Mouse (Mus musculus) hindlimb bud, embryonic 11.5 days (tissue): Measurements from ENCODE around the gene Scyl1.

Source experiments
- DNase-seq: peaks from one replicate; pipeline ENCODE4 v3.0.0-alpha.2; 2012; ENCODE audit warnings: low read depth, low spot score; ENCODE audit errors: extremely low spot score

Scyl1 gene

DNA sequence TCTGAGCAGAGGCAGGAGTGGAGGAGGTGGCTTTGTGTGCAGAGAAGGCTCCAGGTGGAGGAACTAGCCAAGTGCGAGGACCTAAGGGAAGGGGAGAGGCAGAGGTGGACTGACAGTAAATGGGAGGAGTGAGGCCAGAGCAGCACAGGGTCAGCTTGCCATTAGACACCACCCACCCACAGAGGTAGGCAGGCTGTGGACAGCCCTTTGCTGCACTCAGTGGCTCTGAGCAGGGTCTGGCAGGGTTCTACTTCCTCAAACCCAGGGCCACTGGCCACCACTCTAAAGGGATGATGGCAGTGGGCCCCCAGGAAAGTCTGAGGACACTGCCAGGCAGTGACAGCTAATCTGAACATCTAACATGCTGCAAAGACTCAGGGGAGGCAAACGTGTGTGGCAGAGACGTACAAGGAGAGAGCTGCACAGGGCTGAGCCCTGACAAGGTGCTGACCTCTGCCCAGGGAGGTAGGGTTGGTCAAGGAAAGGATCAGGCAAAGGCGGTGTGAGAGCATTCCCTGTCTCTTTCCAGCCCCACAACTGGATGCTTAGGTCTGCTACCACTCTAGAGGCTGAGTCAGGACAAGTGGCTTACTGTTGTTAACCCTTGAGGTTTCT lies 47.2 kb downstream of the Scyl1 start:
- DNase-seq: no peak

DNA sequence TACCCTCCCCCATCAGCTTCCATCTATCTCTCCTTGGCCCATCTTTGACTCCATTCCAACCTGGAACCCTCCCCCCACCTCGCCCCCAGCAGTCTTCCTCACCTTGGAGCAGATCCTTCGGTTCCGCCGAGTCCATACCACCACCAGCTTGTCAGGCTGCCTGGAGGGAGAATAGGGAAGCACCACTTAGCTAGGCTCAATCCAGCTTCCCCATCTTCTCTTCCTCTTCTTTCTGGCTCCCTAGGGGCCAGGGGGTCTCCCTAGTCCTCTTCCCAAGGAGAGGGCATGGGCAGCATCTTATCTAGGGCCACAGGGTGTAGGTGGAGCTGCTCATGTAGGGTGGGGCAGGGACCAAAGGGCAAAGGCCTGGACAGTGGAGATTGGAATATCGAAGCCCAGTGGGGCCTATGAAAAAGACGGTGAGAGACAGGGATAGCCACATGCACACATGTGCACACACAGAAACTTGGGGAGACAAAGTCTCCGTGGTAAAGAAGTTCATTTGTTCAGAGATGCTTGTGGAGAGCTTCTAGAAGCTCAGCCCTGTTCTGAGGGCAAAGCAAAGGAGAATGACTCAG lies 48.3 kb downstream of the Scyl1 start:
- DNase-seq: no peak

DNA sequence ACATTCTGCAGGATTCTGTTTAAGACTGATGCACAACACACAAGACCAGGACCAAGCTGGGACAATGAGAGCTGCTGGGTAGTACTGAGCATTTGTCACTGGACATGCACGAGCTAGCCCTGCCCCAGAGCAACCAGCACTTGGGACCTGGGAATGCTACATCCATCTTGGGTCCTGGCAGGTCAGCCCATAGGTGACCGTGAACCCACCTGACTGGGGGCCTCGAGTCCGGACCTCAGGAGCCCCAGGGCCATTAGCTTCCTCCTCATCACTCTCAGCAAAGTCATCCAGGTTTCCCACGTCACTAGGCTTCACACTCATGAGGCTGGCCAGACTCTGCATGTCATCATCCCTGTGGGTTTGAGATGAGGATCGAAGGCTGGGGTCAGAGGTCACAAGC lies 50.0 kb downstream of the Scyl1 start:
- no peak for DNase-seq

DNA sequence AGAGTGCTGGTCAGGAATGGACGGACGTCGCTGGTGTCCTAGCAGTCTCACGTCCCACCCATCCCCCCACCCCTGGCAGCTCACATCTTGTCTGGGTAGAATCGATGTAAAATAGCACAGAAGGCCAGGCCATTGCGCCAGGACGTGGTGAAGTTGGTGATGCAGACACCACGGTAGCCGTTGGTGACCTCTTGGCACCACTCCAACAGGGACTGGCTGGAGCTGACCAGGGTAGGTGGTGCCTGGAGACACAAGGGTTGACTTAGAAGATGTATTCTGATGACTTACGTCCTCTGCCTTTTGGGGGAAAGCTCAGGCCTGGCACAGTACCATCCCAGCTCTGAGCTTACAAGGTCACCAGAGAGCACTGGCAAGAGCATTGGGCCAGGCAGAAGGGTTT lies 54.3 kb downstream of the Scyl1 start:
- no peak for DNase-seq

DNA sequence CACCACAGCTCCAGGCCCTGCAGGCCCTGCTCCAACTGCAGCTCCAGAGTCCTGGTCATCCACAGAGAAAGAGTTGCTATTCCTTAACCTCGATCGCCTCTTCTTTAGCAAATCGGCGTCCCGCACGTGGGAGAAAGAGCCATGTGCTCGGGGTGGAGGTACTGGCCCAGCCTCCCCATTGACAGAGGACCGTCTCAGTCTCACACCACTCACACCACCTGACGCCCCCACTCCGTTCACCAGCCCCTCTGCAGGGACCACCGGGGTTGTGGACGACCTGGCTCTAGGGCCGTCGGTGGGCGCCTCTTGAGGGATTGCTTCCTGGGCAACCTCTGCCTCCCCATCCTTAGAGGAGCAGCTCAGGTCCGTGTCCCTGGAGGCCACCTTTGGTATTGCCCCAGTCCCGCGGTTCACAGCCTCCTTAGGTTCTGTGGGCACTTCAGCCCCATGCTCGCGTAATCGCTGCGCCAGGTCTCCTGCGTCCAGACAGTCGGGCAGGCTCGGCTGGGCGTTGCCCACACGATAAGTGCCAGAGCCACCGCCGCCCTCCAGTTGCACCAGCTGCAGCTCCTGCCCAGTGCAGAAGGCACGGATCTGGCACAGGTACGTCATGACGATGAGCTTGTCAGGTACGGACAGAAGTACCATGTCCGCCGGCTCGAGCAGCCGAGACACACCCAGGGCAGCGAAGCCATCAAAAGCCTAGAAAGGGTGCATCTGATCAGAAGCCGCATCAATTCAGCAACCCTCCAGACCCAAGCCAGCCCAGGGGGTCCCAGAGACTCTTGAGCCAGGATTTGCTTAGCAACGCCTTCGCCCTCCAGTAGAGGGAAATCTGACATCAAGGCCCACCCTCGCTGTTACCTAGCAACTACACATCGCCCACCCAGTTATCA lies 55.2 kb downstream of the Scyl1 start:
- DNase-seq: no peak

DNA sequence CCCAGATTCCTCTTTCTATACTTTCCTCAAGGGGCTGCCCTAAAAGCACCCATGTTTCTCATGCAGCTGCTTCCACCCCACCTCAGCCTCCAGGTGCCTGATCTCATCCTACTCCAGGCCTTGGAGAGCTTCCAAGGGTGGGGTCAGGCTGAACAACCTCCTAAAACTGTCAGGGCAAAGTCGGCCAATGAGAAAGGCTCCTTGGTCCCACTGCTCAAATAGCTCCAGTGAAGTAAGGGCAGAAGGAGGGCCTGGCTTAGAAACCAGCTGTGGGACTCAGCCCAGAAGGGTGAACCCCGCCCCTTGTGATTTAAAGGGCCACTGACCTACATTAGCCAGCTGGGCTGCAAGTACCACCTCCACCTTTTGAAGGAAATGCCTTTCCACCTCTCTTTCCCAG lies 57.5 kb downstream of the Scyl1 start:
- DNase-seq: no peak

DNA sequence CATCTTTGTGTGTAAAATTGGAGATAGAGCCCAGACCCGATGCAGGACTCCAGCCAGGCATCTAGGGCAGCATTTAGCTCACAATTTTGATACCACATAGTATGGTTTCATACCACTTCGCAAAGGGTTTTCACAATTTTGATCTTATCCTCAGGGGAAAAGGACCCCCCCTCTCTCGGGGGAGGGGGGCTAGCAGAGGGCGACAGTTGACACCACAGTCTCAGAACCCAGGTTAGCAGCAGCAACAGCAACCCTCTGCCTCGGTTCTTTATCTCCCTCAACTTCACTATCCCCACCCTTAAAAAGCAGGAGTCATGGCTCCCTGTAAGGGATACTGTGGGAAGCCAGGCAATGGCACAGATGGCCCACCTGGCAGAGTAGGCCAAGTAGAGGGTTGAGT lies 58.0 kb downstream of the Scyl1 start:
- DNase-seq: no peak

DNA sequence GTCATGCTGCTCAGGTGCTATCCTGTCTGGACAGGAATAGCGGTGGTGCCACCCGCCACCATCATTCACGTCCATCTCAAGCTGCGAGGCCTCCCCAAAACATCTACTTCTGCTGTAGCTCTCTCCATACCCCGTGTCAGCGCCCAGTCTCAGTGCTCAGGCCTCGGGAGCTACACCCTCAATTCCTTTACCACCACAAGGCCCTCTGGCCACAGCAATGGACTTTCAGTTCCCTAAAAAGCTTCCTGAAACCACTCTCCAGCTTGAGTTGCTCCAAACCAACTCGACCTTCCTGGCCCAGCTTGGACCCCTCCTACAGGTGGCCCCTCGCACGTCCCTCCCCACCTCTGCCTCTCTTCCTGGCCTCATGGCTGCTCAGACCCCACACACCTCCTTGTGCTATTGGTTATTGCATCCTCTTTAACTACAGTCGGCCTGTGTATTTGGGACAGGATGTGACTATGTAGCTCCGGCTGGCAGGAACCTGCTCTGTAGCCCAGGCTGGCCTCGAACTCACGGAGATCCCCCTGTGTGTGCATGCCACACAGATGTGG lies 59.2 kb downstream of the Scyl1 start:
- no peak for DNase-seq

DNA sequence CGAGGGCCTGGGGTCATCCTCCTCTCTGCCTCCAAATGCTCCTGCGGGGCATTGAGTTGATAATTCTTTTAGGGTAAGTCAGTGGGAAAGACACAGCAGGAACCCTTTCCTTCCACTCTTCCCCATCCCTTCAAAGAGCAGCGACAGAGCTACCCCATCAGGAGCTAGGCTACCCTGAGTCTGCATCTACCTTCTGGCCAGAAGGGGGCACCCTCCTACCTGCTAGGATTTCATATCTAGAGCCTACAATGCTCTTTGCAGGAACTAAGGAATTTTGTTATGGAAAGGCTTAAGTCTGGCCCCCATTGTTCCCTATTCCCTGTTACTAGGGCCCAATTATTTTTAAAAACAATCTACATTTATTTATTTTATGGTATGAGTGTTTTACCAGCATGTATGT lies 60.0 kb downstream of the Scyl1 start:
- no peak for DNase-seq

DNA sequence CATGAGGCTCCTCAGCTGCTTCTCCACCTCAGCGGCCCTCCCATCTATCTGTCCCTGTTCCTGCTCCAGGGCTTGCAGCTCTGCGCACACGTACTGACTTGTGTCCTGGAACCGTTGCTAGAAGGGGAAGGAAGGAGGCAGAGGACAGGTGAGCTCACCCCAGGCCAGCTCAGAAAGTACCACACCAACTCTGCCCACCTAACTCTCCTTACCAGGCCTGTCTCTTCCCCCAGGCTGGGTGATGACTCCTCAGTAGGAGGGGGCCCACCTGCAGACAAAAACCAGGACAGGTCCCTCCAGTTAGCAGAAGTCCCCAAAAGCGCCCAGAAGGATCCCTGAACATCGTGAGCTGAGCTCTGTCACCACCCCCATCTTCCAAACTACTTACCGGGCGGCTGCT lies 60.6 kb downstream of the Scyl1 start:
- DNase-seq: no peak

DNA sequence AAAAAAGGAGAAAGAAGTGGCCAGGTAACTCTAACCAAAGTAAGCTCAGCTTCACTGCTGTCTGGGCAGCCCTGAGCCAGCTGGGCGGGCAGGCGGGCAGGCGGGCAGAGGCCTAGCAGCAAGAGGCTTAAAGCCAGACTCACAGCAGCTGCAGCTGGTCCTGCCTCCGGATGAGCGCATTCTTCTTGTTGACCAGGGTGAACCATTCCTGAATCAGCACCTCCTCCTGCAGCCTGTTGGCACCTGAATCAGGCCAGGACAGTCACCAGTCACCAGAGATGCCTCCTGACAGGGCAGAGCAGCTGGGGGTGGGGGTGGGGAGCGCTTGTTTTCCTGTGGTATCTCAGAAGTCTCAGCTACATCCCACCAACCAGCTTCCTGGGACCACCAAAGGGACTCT lies 61.2 kb downstream of the Scyl1 start:
- DNase-seq: no peak
